Mouse (Mus musculus) myocyte (in vitro differentiated cells): ENCODE results near the gene Mlf1.

Experiments used
- MYOG ChIP-seq, 3 experiments: IDR thresholded peaks; one replicate each; pipeline ENCODE4 v1.6.1; 2011; ENCODE audit warnings: control low read depth in 2 of 3, low read depth in 2 of 3, mild to moderate bottlenecking in 2 of 3; ENCODE audit not compliant: insufficient read length in 2 of 3, control insufficient read depth in 1 of 3, insufficient read depth in 1 of 3
- POLR2A ChIP-seq: IDR thresholded peaks from one replicate; pipeline ENCODE4 v1.6.1; 2011; ENCODE audit warnings: low read depth, mild to moderate bottlenecking, control low read depth, moderate library complexity; ENCODE audit not compliant: insufficient read length
- USF1 ChIP-seq: IDR thresholded peaks from one replicate; pipeline ENCODE4 v1.6.1; 2011; ENCODE audit warnings: low read depth, mild to moderate bottlenecking, control low read depth, moderate library complexity

- TF ChIP-seq POLR2A (no peak), USF1 (no peak), MYOG (IDR thresholded peaks at IDR 0.05; ENCODE audit: control insufficient read depth in 1 of 3, insufficient read depth in 1 of 3, insufficient read length in 2 of 3, low read depth in 2 of 3) (no peak)
Observed at GRCm38 (mm10) chr3:67372781-67373180, 1.1 kb upstream of the Mlf1 start.
